In the genomic region with DNA sequence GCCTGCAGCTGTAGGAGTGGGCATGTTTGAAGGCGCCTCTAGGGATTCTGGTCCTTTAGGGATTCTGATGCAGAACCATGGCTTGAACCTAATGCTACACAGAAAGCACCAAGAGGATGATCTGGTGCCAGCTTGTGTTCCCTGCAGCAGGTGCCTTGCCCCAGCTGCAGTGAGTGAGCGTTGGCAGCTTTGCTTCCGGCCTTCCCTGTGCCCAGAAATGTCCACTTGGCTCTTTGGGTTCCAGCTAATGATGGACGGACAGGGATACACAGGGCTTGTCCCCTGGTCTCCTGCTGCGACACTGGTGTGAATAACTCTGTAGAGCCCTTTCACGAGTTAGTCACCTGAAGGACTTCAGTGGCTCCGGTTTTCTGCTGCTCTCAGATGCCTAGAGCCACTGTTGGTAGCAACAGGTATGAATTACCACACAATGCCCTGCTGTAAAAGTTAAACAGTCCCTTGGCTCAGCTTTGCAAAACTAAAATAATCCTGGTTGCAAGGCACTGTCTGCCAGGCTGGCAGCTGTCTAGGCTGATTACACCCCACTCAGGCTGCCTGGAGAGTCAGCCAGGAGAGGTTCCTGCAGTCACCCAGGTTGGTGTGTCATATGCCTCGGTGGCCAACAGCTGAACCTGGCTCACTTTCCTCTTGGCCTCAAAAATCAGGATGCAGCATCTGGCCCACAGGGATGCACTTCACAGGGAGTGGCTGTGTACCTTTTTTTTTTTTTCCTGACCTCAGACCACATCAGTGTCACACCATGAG, we compare ENCODE assay signal across 20 mouse cellular contexts. TPM values are rescaled to one million over a fixed set of nuclear protein-coding genes. Genes with fewer than 3 reads are reported as not detected.
DNase-seq lines count a peak whose midpoint lies in the region; ATAC-seq and TF ChIP-seq lines count a peak whose summit lies in the region.
"Had no signal": no experiment of that assay in that cellular context is flagged by ENCODE, and none has a peak within 500 bp of the region (broad histone marks: within the 10 kb centered on the region; RNA-seq: fewer than 3 reads in every experiment).

No protein-coding gene starts in this region.

- peak; percentile 42 to 73 for DNase-seq in heart, adult 2 months
- peak; percentile 77 for DNase-seq in gastrocnemius, postnatal 25 days
- DNase-seq in kidney, postnatal 14 days = no peak
- DNase-seq in layer of hippocampus, adult 9-11 months = no peak
- DNase-seq: cerebellum, adult 8-10 months; embryo, embryonic 11 days; kidney, postnatal 25 days; lung, postnatal 4 days; spleen, adult 18-20 months; thymus, postnatal 4 days had no signal

- H3K79me2 ChIP-seq in heart, adult 2 months (replicated peaks; ENCODE audit: control insufficient read depth, insufficient read depth, low read length) = no peaks in the 10 kb centered on the region

- no peak overlapping the region for H3K9ac ChIP-seq in heart, adult 2 months (ENCODE audit: low read depth, low read length)
- H3K9ac ChIP-seq in heart, embryonic 12.5 days = no peak overlapping the region
- H3K9ac ChIP-seq in kidney, embryonic 16.5 days (replicated peaks; ENCODE audit: low read length) = no peak overlapping the region
- H3K9ac ChIP-seq: hindbrain, embryonic 12.5 days; liver, embryonic 12.5 days; lung, embryonic 15.5 days; midbrain, embryonic 12.5 days had no signal

- no peaks in the 10 kb centered on the region for H3K27me3 ChIP-seq in heart, adult 2 months (ENCODE audit: control insufficient read depth, insufficient read depth, low read length)
- peaks cover 6% of the 10 kb centered on the region; the same call in 1 of the 2 replicates for H3K27me3 ChIP-seq in heart, embryonic 12.5 days (replicated peaks)
- H3K27me3 ChIP-seq in kidney, embryonic 16.5 days (ENCODE audit: insufficient read depth, low read length) = no peaks in the 10 kb centered on the region
- H3K27me3 ChIP-seq: hindbrain, embryonic 12.5 days; lung, embryonic 15.5 days; midbrain, embryonic 12.5 days had no signal

- no peak overlapping the region for H3K4me2 ChIP-seq in heart, embryonic 12.5 days
- H3K4me2 ChIP-seq in kidney, embryonic 16.5 days (replicated peaks; ENCODE audit: low read depth, low read length) = no peak overlapping the region
- H3K4me2 ChIP-seq: hindbrain, embryonic 12.5 days; liver, embryonic 12.5 days; lung, embryonic 15.5 days; midbrain, embryonic 12.5 days had no signal

- peaks cover 12% of the 10 kb centered on the region for H3K4me1 ChIP-seq in heart, adult 2 months (ENCODE audit: control insufficient read depth, insufficient read depth, low read length)
- 0 out of 2 replicates have a peak, but pooled peaks cover 5% of the 10 kb centered on the region for H3K4me1 ChIP-seq in heart, embryonic 12.5 days (replicated peaks)
- peaks cover 8% of the 10 kb centered on the region for H3K4me1 ChIP-seq in kidney, embryonic 16.5 days (ENCODE audit: insufficient read depth, low read length)
- H3K4me1 ChIP-seq: lung, embryonic 15.5 days; midbrain, embryonic 12.5 days had no signal

- no peak for TF ChIP-seq EP300 in heart, adult 2 months (IDR thresholded peaks at IDR 0.05; ENCODE audit: insufficient read depth, low read depth, low read length)

- WGBS in heart, adult 2 months = 70% methylated on average over 8 of the region's 8 CpGs
- 77% methylated on average over 8 of the region's 8 CpGs for WGBS in heart, embryonic 12.5 days
- WGBS in kidney, embryonic 16.5 days = 83% methylated on average over 8 of the region's 8 CpGs

- no peak for TF ChIP-seq CTCF in heart, adult 2 months (IDR thresholded peaks at IDR 0.05)

- H3K4me3 ChIP-seq in heart, adult 2 months = no peak overlapping the region
- no peak overlapping the region for H3K4me3 ChIP-seq in heart, embryonic 12.5 days
- no peak overlapping the region for H3K4me3 ChIP-seq in kidney, embryonic 16.5 days (ENCODE audit: low read length)
- H3K4me3 ChIP-seq: hindbrain, embryonic 12.5 days; liver, embryonic 12.5 days; lung, embryonic 15.5 days; midbrain, embryonic 12.5 days had no signal

- no peak for TF ChIP-seq POLR2A in heart, adult 2 months (IDR thresholded peaks at IDR 0.05; ENCODE audit: insufficient read depth, low read depth, low read length)

- H3K27ac ChIP-seq in heart, adult 2 months = peak overlapping the region; percentile 30
- no peak overlapping the region for H3K27ac ChIP-seq in heart, embryonic 12.5 days (ENCODE audit: poor library complexity, severe bottlenecking)
- no peak overlapping the region for H3K27ac ChIP-seq in kidney, embryonic 16.5 days (ENCODE audit: low read length)
- H3K27ac ChIP-seq: hindbrain, embryonic 12.5 days; liver, embryonic 12.5 days; lung, embryonic 15.5 days; midbrain, embryonic 12.5 days had no signal

- no peaks in the 10 kb centered on the region for H3K36me3 ChIP-seq in heart, adult 2 months (ENCODE audit: control insufficient read depth, insufficient read depth, low read length)
- no peaks in the 10 kb centered on the region for H3K36me3 ChIP-seq in heart, embryonic 12.5 days
- no peaks in the 10 kb centered on the region for H3K36me3 ChIP-seq in kidney, embryonic 16.5 days (ENCODE audit: insufficient read depth, low read length)
- H3K36me3 ChIP-seq: hindbrain, embryonic 12.5 days; liver, embryonic 12.5 days; lung, embryonic 15.5 days; midbrain, embryonic 12.5 days had no signal

- intact Hi-C loops in heart, adult 2 months (cut with DNase I) = loop anchor here (5.0 kb wide), 1 partner anchor 45 kb away; a partner anchor contains a TSS

- no peaks in the 10 kb centered on the region for H3K9me3 ChIP-seq in heart, embryonic 12.5 days (replicated peaks)
- no peaks in the 10 kb centered on the region for H3K9me3 ChIP-seq in kidney, embryonic 16.5 days (ENCODE audit: low read length)
- H3K9me3 ChIP-seq: hindbrain, embryonic 12.5 days; liver, embryonic 12.5 days; lung, embryonic 15.5 days; midbrain, embryonic 12.5 days had no signal

- no peak for ATAC-seq in heart, embryonic 12.5 days (ENCODE audit: insufficient number of reproducible peaks, low FRiP score)
- 0 out of 2 replicates have a peak, but pooled peaks have one; percentile 17 for ATAC-seq in common myeloid progenitor, adult 5-6 weeks (replicated peaks; ENCODE audit: low read depth, poor library complexity, severe bottlenecking)
- ATAC-seq in megakaryocyte, adult 5-6 weeks (ENCODE audit: poor library complexity, severe bottlenecking) = peak; percentile 25; the same call in 1 of the 2 replicates
- no peak for ATAC-seq in kidney, embryonic 16.5 days (ENCODE audit: low FRiP score, low TSS enrichment)
- ATAC-seq: forebrain, embryonic 16.5 days; intestine, postnatal 0 days; liver, embryonic 12.5 days had no signal

RNA-seq across cellular contexts. Expression of a gene that starts 43.5 kb away (rescaled TPM):
- 10 to 100 TPM; 23.0 to 28.1 TPM for total RNA-seq in heart, adult 2 months (2021)
- polyA plus RNA-seq in heart, adult 2 months (2012; rRNA removed) = 34.8 and 39.8 TPM in 2 replicates
- polyA plus RNA-seq in heart, embryonic 12.5 days (2016; fragmentation: Nextera tagmentation; extraction: Ambion mirVana) = 21.0 and 21.3 TPM in 2 replicates
- total RNA-seq in common myeloid progenitor, adult 5-6 weeks (2017) = 9.3 and 23.2 TPM in 2 replicates
- 10 to 100 TPM; 63.0 to 69.6 TPM for total RNA-seq in gastrocnemius, postnatal 25 days (2021)
- total RNA-seq in megakaryocyte, adult 5-6 weeks (2015) = 12.6 and 17.4 TPM in 2 replicates
- 12.0 and 16.1 TPM in 2 replicates for total RNA-seq in megakaryocyte, adult 5-6 weeks (2017)
- 39.1 and 39.7 TPM in 2 replicates for polyA plus RNA-seq in kidney, embryonic 16.5 days (2015; fragmentation: Nextera tagmentation; extraction: Ambion mirVana)

Comparison
In these comparisons a context has a peak if more than half of its experiments do, and no peak if none do; other contexts are left out.
1. DNase-seq: peak in heart, adult 2 months (2 of 2) and gastrocnemius, postnatal 25 days (single experiment); none in kidney, postnatal 14 days (single experiment) and layer of hippocampus, adult 9-11 months (single experiment).
2. ATAC-seq: peak in common myeloid progenitor, adult 5-6 weeks (single experiment) and megakaryocyte, adult 5-6 weeks (single experiment); none in heart, embryonic 12.5 days (single experiment) and kidney, embryonic 16.5 days (single experiment).